Mouse (Mus musculus) erythroid progenitor cell, adult 5-6 weeks (primary cell): Measurements from ENCODE around the gene Sipa1l2. TPM values are rescaled to one million over a fixed set of nuclear protein-coding genes. Genes with fewer than 3 reads are reported as not detected.

Source experiments
- ATAC-seq: replicated peaks from 2 replicates; pipeline ENCODE4 v1.8.0; 2016; ENCODE audit warnings: moderate number of reproducible peaks, mild to moderate bottlenecking, moderate TSS enrichment, inconsistent platforms; ENCODE audit not compliant: poor library complexity, low FRiP score, severe bottlenecking
- total RNA-seq, 2 experiments: library from RNA; stranded (forward) in 1 of 2; stranded (reverse) in 1 of 2; fragments of 150-400 nt in 1 of 2; fragments of 186-747, 209-891 nt in 1 of 2; gene quantifications; 2 replicates each; pipeline versions ENCODE4 v1.2.3 to v1.2.4; 2015 to 2017; ENCODE audit warnings: low replicate concordance in 2 of 2

Sipa1l2 gene
- total RNA-seq, 2 experiments from 2014 or later, result 0.42 to 0.76 TPM

- ATAC-seq, result no peak
These were observed 17.0 kb upstream of the Sipa1l2 start for GRCm38 (mm10) chr8:125586587-125586986.

- no peak for ATAC-seq
These were observed 14.7 kb upstream of the Sipa1l2 start for GRCm38 (mm10) chr8:125584276-125584675.

- no peak for ATAC-seq
These were observed 10.8 kb upstream of the Sipa1l2 start for GRCm38 (mm10) chr8:125580426-125580825.

- ATAC-seq, result no peak
These were observed 6.5 kb upstream of the Sipa1l2 start for GRCm38 (mm10) chr8:125576127-125576526.

GRCm38 (mm10) chr8:125574280-125574679 is 4.7 kb upstream of the Sipa1l2 start:
- no peak for ATAC-seq

GRCm38 (mm10) chr8:125572246-125572645 is 2.6 kb upstream of the Sipa1l2 start:
- no peak for ATAC-seq

GRCm38 (mm10) chr8:125570835-125571465 is 1.3 kb upstream of the Sipa1l2 start:
- no peak for ATAC-seq

GRCm38 (mm10) chr8:125570389-125570788 is 781 bp upstream of the Sipa1l2 start:
- no peak for ATAC-seq

GRCm38 (mm10) chr8:125568851-125569532 is 616 bp downstream of the Sipa1l2 start:
- ATAC-seq, result no peak

GRCm38 (mm10) chr8:125568421-125568850 is 1.2 kb downstream of the Sipa1l2 start:
- ATAC-seq, result no peak

GRCm38 (mm10) chr8:125567569-125567968 is 2.0 kb downstream of the Sipa1l2 start:
- no peak for ATAC-seq

- ATAC-seq, result no peak
These were observed 6.7 kb downstream of the Sipa1l2 start for GRCm38 (mm10) chr8:125562878-125563277.

GRCm38 (mm10) chr8:125560825-125561490 is 8.7 kb downstream of the Sipa1l2 start:
- no peak for ATAC-seq

GRCm38 (mm10) chr8:125559066-125559653 is 10.4 kb downstream of the Sipa1l2 start:
- ATAC-seq, result no peak

GRCm38 (mm10) chr8:125558109-125559065 is 11.2 kb downstream of the Sipa1l2 start:
- ATAC-seq, result no peak

GRCm38 (mm10) chr8:125557391-125558108 is 12.1 kb downstream of the Sipa1l2 start:
- no peak for ATAC-seq

- no peak for ATAC-seq
These were observed 12.9 kb downstream of the Sipa1l2 start for GRCm38 (mm10) chr8:125556706-125557105.

GRCm38 (mm10) chr8:125550567-125550966 is 19.0 kb downstream of the Sipa1l2 start:
- ATAC-seq, result no peak

GRCm38 (mm10) chr8:125547296-125547695 is 22.3 kb downstream of the Sipa1l2 start:
- ATAC-seq, result no peak
